Mouse (Mus musculus) urinary bladder, postnatal 4 days (tissue): ENCODE data around the gene Npr1.
A peak's percentile ranks its signal among the peaks of the same experiment; 100 is the strongest.

Experiments
- DNase-seq, 2 experiments: peaks; one replicate each; pipeline ENCODE4 v3.0.0; 2021 to 2022; ENCODE audit warnings: low spot score in 2 of 2

The Npr1 gene

DNA sequence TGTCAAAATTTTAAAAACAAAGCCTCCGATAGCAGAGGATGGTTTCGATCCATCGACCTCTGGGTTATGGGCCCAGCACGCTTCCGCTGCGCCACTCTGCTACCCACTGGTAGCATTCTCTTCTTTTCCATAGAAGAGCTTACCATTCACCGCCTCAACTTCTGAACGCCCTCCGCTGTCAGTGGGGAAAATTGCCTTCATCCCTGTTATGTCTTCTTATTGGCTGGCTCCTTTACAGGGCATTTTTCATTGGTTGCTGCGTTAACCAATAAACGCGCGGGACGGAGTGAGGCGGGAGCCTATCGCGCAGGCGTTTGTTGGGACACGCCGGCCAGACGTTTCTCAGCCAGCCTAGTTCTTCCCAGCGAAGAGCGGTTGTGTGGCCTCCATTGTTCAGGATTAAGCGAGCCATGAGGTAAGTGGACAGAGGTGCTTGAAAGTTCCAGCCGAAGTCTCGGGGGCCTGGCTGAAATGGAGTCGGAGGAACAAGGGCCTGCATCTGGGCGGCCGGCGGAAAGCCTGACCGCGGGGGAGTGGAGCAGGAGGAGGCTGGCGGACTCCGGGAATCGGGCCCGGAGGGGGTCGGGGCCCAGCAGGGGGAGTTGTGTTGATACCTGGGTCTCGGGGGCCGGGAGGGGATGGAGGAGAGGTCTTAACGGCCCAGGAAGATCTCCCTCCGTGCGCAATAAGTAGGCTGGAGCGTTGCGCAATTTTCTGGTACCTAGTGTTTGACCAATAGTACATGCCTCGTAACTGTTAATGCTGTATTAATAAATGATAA lies 10.4 kb upstream of the Npr1 start, which contains the start of gene Ilf2:
Ilf2 (plus strand) TSS at position 296 of the 781 bp plus-strand sequence.
- peak; percentile 94 for DNase-seq

DNA sequence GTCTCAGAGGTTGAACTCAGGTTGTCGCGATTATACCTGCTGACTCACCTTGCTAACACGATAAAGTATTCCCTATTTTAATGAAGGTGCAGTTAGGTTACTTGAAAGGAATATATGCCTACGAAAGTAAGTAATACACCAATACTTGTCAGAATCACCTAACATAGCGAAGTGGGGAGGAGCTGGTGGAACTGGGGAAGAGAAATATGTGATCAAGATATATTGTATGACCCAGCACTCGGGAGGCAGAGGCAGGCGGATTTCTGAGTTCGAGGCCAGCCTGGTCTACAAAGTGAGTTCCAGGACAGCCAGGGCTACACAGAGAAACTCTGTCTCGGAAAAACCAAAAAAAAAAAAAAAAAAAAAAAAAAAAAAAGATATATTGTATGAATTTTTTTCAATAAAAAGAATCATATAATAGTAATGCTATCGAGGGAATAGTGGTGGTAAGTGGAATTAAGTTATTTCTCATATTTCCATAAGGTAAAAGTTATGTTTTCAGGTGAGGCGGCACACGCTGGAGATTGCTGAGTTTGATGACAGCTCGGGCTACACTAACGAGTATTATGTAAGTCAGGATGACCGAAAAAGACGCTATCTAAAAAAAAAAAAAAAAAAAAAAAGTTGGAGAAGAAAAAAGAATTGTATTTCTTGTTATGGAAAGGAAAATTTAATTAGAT lies 9.6 kb upstream of the Npr1 start:
- DNase-seq = no peak

DNA sequence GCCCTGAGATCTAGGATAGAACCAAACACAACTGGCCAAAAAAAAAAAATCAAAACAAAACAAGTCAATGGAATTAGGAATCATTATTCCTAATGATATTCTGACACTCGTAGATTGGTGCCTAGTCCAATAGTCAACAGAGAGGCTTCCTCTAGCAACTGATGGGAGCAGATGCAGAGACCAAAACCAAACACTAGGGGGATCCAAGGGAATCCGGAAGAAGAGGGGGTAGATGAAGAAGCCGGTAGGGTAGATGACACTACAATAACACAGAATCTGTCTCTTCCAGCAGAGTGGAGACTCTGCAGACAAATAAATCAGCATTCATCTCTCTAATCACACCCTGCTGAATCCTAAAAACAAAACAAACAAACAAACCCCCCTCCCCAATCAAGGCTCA lies 6.5 kb upstream of the Npr1 start:
- no peak for DNase-seq

DNA sequence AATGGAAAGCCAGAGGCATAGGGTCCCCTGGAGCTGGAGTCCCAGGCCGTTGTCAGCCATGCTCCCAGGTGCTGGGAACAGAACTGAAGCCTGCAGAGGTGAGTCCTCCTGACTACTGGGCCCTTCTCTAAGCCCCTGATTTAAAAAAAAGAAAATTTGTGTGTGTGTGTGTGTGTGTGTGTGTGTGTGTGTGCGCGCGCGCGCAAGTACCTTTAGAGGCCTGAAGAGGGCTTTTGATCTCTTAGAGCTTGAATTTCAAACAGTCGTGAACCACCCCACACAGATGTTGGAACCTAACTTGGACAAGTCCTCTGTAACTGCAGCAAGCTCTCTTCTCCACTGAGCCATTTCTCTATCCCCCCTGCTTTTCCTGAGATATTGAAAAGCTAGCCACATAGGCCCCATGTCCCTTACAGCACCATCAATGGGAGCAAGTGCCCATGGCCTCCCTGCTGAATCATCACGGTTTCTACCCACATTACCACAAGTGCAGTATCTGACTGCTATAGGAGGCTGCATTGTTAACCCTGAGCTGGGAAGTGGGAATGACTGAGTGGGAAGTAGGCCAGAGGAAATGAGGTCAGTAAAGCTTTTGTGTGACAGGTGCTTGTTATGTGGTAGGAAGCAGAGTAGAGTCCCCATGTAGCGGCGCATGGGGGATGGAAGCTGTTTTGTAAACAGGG lies 2.1 kb upstream of the Npr1 start:
- no peak for DNase-seq

DNA sequence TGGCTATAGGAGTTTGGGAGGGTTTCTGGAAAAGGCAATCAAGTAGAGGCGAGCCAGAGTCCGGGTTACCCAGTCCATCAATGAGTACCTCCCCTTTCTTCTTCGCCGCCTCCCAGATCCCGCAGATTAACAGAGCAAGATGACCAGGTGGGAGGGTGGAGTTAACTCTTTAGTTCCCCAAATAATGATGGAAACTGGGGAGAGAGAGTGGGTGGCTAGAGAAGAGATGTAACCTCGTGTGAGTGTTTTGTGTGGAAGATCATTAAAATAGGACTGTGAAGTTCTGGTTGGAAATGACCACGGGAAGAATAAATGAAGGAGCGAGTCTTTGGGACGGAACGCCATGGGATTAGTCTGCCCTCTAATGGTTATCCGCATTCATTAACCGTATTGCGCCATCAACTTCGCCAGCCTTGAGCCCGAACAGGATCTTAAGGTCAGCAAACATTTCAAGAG lies 673 bp upstream of the Npr1 start:
- peak in 1 of 2 experiments; percentile 44 for DNase-seq

DNA sequence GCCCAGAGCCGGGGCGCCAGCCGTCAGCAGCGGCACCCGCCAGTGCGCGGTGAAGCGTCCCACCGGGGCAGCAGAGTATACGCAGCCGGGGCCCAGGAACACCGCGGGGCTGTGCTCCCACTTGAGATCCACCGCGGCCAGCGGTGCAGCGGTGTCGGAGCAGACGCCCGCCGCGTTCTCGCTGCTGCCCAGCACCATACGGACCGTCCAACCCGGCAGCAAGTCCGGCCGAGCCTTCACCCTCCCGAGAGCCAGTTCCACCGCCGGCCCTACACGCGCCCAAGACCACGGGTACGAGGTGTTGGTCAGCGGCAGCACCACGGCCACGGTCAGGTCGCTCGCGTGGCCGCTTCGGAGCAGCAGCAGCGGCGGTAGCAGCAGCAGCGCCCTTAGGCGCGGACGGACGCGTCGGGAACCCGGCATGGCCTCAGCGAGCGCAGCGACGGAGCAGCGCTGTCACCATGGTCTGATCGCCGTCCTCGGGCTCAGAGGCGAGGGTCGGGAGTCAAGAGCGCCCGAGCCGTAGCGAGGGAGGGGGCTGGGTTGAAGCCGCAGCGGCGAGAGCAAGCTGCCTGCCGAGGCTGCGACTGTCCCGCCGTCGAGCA lies 483 bp downstream of the Npr1 start:
- peak in 1 of 2 experiments; percentile 22 for DNase-seq

DNA sequence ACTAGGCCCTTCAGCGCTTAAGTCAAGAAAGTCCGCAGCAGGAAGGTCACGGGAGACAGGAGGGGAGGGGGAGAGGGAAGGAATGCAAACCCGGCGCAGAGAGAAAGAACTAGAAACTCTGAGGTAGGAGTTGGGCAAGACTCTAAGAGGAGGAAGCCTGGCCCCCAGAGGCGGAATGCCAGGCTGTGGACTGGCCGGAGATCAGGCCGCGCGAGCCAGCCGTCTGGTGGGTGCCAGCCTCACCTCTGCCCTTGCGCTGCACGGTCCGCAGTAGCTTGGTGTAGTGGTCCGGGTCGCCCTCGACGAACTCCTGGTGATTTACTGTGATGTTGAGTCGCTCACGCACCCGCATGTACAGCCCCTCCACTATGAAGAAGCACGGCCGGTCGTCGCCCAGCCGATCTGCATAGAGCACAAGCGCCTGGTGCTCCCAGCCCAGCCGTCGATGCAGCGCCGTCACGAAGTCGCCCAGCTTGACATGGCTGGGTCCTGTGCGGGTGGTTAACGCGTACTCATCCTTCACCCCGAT lies 1.1 kb downstream of the Npr1 start:
- DNase-seq = peak in 1 of 2 experiments; percentile 29

DNA sequence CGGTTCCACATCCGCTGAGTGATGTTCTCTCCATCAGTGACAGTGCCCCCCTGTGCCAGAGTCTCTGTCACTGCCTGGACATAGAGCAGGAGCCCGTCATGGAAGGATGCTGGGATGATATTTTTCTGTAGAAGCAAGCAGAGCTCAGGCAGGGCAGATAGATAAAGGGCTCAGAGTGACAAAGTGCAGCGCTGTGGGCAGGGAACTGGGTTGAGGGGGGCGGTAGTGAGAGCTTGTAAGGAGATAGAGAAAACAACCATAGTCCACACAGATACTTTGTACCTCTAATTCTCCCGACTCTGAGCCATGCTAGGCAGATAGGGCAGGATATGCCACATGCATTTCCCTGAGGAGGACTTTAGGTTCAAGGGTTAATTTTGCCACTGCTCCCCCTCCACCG lies 3.1 kb downstream of the Npr1 start:
- no peak for DNase-seq

DNA sequence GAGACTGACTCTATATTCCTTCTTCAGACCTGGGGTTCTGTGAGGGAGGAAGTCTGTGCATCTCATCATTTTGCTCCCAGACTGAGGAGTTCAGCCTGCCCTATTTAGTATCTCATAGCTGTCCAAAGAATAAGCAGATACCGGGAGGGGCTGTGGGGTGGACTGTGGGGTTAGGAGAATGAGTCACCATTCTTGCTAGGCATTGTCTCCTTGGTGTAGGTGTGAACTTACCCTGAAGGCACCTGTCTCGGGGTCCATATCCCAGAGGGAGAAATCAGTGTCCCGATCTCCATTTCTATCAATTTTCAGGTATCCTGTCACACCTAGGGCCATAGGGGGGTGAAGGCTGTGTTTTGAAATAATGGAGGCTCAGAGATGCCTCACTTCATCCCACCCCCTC lies 3.7 kb downstream of the Npr1 start:
- no peak for DNase-seq

DNA sequence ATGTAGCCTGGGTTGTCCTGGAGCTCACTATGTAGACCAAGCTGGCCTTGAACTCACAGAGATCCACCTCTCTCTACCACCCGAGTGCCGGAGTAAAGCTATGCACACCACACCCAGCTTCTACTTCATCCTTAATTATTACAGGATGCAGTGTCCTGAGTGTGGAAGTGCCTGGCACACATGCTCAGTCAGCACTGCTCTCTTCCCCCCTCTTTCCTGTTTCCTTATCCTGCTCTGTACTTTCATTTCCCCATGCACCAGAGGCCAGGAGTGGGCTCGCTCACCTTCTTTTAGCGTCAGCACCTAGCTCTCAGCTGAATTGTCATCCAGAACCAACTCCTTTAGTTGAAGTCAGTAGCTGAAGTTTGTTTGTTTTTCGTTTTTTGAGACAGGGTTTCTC lies 5.4 kb downstream of the Npr1 start:
- no peak for DNase-seq

DNA sequence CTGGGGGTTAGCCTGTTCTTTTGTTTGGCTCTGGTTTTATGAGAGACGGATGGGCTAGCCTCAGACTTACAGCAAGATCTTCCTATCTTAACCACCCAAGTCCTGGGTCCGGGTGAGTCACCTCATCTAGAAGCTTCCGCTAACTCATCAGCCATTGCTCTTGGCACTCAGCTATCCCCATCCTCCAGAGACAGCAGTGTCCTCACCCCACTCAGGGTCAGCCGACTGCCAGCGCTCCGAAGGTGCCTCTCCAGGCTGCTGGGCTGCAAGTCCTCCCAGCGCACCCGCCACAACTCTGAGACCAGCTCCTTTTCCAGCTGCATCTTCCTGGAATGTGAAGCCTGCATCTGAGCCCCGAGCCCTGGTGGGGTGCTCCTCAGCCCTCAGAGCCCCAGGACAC lies 5.9 kb downstream of the Npr1 start:
- no peak for DNase-seq

DNA sequence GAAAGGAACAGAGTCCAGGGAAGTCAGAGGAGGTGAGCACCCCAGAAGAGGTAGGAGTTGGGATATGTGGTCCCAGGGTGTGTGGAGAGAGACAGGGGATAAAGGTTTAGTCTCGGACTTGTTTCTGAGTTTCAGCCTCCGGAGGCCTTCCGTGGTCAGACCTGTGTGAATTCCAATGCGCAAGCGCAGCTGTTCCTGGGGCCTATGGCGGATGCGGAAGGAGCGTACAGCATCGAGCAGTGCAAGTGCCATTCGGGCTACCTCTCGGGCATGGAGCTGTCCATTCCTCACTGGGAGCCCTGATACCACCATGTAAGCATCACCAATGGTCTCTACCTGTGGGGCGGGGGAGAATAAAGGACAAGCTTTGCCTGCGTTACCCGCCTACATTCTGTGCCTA lies 10.7 kb downstream of the Npr1 start:
- DNase-seq = no peak

DNA sequence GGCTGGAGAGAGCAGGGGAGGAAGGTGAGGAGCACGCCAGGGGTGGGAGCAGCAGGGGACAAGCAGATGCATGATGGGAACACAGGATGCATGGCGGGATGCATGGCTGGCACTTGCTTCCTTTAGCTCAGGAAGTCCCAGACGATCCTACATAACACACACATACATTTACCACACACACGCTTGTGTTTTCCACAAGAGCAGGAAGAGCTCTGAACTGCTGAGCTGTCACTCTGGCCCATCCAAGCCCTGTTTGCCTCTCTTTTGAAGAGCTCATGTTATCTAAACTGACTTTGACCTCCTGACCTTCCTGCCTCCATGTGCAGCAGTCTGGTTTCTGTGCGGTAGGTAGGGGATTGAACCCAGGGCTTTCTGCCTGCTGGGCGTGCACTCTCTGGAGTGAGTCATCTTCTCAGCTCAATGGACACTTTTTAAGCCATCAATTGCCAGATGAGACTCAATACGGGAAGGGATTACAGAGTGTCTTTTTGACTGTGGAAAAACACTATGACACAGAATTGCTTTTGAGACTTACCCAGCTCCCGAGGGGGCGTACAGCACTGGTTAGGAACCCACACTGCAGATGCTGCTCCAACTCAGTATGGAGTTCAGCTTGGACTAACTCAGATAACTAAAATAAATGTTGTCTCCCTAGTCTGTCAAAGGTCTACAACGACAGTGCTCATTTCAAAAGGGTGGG lies 14.1 kb downstream of the Npr1 start:
- DNase-seq = no peak

DNA sequence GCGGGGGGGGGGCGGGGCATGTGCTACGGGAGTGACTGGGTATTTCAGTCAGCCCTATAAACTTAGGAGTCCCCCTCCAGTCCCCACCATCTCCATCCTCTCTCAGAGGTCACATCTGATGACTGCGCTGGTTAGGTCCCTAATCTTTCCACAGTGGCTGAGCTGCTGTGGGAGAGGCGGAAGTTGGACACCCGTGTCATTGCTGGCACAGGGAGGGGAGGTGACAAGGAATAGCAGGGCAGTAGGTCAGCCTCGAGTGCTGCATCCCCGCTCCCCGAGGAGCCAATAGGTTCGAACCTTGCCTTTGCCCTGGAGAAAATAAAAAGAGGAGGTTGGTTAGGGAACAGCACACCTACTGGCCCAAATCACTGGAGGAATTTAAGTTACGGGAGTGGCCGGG lies 14.8 kb downstream of the Npr1 start:
- no peak for DNase-seq

DNA sequence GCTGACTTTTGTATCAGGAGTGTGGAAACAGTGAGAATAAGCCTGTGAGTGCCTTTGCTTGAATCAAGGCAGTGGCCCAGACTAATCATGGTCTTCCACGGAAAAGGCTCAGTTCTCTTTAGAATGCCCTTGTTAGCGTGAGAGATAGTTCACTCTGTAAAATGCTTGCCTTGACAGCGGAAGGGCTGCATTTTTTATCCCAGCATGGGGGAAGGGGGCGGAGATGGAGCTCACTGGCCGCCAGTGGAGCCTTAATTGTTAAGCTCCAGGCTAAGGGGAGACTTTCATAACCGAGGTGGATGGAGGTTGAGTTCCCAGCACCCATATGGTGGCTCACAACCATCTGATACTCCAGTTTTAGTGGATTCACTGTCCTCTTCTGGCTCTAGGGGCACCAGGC lies 17.0 kb downstream of the Npr1 start:
- no peak for DNase-seq

DNA sequence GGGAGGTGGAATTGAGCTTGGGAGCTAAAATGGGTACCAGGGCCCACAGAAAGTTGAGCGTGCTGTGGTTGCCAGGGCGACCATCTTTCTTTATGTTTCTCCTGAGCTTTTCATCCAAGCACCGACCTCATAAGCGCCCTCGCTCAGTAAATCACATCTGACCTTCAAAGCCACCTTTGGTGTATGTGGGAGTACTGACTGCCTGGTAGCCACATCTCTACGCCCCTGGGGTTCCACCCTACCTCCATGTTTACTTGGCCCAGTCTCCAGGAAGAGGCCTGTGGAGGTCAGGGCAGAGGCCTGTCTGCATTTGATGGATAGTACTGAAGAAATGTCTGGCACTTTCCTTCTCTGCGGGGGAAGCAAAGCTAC lies 18.6 kb downstream of the Npr1 start:
- DNase-seq = no peak

DNA sequence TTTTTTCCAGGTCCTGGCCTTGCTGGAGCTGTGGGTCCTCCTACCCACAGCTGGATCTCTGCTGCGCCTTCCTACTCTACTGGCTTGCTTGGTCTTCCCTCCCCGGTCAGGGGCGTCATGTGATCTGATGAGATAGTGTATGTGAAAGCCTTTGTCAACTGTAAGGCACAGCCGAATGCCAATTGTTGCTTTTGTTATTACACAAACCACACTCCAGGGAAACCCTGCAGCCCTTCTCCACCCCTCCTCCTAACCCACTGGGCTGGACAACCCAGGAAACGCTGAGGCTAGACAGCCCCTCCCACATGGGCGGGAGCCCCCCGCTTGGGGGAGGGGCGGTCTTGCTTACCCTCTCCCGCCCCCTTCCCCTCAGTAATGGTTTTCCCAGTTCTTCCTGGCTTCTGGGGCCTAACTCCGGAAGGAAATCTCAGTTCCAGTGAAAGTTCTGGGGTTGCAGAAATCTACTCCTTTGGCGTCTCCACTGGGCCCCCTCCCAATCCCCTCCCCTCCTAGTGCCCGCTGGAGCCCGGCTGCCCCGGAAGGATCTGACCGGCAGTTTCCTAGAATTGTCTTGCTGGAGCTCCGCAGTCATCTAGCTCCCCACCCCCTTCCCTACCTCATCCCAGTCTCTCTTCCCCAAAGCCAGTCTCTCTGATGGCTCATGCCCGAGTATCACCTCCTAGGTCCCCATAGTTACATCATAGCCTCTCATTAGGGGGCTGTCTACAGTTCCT lies 19.1 kb downstream of the Npr1 start:
- DNase-seq = peak; percentile 88 to 89

DNA sequence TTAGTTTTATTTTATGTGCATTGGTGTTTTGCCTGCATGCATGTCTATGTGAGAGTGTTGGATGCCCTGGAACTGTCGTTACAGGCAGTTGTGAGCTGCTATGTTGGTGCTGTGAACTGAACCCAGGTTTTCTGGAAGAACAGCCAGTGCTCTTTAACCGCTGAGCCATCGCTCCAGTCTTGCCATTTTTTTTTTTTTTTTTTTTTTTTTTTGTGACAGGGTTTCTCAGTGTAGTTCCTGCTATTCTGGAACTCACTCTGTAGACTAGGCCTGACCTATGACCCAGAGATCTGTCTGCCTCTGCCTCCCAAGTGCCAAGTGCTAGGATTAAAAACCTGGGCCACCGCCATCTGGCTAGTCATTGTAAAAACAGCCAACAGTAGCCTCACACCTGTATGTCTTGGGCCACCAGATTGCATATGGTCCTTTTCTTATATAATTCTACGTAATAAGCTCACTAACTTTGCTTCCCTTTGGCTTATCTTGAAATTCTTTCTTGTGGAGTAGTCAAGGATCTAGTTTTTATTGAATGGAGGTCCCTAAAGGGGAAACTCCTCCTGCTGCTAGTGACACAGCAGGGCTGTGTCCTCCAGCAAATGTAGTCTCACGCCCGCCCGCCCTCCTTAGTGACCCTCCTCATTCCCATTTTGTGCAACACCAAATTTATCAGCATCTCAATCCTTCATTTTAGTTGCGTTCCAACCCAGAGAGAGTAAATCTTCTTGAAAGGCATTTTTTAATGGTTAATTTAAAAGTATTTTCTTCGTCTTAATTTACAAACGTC lies 20.1 kb downstream of the Npr1 start:
- DNase-seq = no peak

DNA sequence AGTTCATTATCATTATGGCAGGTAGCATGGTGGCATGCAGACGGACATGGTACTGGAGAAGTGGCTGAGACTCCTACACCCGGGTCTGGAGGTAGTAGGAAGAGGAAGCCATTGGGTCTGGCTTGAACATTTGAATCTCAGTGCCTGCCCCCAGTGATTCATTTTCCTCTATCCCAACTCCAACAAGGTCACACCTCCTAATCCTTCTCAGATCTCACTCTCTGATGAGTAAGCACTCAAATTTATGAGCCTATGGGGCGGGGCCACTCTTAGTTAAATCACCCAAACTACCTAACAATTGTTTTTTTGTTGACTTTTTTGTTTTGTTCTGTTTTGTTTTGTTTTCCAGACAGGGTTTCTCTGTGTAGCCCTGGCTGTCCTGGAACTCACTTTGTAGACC lies 21.7 kb downstream of the Npr1 start:
- DNase-seq = no peak

DNA sequence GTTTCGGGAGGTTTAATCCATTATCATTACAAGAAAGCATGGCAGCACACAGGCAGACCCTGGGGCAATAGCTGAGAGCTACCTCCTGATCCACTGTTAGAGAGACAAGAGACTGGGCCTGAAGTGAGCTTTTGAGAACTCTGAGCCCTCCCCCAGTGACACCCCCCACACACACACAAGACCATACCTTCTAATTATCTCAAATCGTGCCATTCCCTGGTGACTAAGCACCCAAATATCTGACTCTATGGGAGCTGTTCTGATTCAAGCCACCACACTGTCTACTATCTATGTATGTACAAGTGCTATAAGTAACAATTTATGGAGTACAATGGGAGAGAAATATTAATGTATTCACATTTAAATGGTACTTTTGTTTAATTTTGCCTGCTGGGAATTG lies 24.9 kb downstream of the Npr1 start:
- no peak for DNase-seq
